Mouse (Mus musculus): ENCODE measurements around the gene Taar9. TPM values are rescaled to one million over a fixed set of nuclear protein-coding genes. Genes with fewer than 3 reads are reported as not detected.

Taar9 gene
- polyA plus RNA-seq, 1 experiment from 2014 or later = 0.11 TPM

Other genes starting within 250 kb of the Taar9 start
- 2.2 and 3.5 TPM in 2 replicates for gene Vnn1, start 214.8 kb downstream of the Taar9 start, polyA plus RNA-seq (2016; fragmentation: Nextera tagmentation; extraction: Ambion mirVana)
- gene Taar1, start 189.2 kb downstream of the Taar9 start, polyA plus RNA-seq (2016; fragmentation: Nextera tagmentation; extraction: Ambion mirVana) = not detected in 2 replicates
- not detected in 2 replicates for gene Taar2, start 171.0 kb downstream of the Taar9 start, polyA plus RNA-seq (2016; fragmentation: Nextera tagmentation; extraction: Ambion mirVana)
- not detected in 2 replicates for gene Taar3, start 160.0 kb downstream of the Taar9 start, polyA plus RNA-seq (2016; fragmentation: Nextera tagmentation; extraction: Ambion mirVana)
- gene Taar4, start 149.0 kb downstream of the Taar9 start, polyA plus RNA-seq (2016; fragmentation: Nextera tagmentation; extraction: Ambion mirVana) = not detected in 2 replicates
- gene Taar5, start 138.8 kb downstream of the Taar9 start, polyA plus RNA-seq (2016; fragmentation: Nextera tagmentation; extraction: Ambion mirVana) = not detected in 2 replicates
- gene Taar6, start 123.9 kb downstream of the Taar9 start, polyA plus RNA-seq (2016; fragmentation: Nextera tagmentation; extraction: Ambion mirVana) = not detected in 2 replicates
- not detected in 2 replicates for gene Taar7a, start 116.1 kb downstream of the Taar9 start, polyA plus RNA-seq (2016; fragmentation: Nextera tagmentation; extraction: Ambion mirVana)
- not detected in 2 replicates for gene Taar7b, start 109.6 kb downstream of the Taar9 start, polyA plus RNA-seq (2016; fragmentation: Nextera tagmentation; extraction: Ambion mirVana)
- not detected in 2 replicates for gene Taar7d, start 82.3 kb downstream of the Taar9 start, polyA plus RNA-seq (2016; fragmentation: Nextera tagmentation; extraction: Ambion mirVana)
- gene Taar7e, start 71.9 kb downstream of the Taar9 start, polyA plus RNA-seq (2016; fragmentation: Nextera tagmentation; extraction: Ambion mirVana) = not detected in 2 replicates
- not detected in 2 replicates for gene Taar7f, start 60.0 kb downstream of the Taar9 start, polyA plus RNA-seq (2016; fragmentation: Nextera tagmentation; extraction: Ambion mirVana)
- gene Taar8a, start 33.0 kb downstream of the Taar9 start, polyA plus RNA-seq (2016; fragmentation: Nextera tagmentation; extraction: Ambion mirVana) = not detected in 2 replicates
- not detected in 2 replicates for gene Taar8b, start 17.2 kb downstream of the Taar9 start, polyA plus RNA-seq (2016; fragmentation: Nextera tagmentation; extraction: Ambion mirVana)
- not detected in 2 replicates for gene Taar8c, start 7.6 kb downstream of the Taar9 start, polyA plus RNA-seq (2016; fragmentation: Nextera tagmentation; extraction: Ambion mirVana)
- gene Stx7, start 39.8 kb upstream of the Taar9 start, polyA plus RNA-seq (2016; fragmentation: Nextera tagmentation; extraction: Ambion mirVana) = 52.7 and 72.1 TPM in 2 replicates
- gene Moxd1, start 114.0 kb upstream of the Taar9 start, polyA plus RNA-seq (2016; fragmentation: Nextera tagmentation; extraction: Ambion mirVana) = 3.7 and 5.5 TPM in 2 replicates